Mouse (Mus musculus) heart, adult 11 months (tissue): ENCODE measurements at regions not wholly inside any gene's neighbourhood (a gene's known extent, or its start where the extent isn't known, plus 50 kb on each side); places are given as distances from the start of the nearest gene placed in this dataset.

ENCODE experiments used
- DNase-seq: peaks from one replicate; pipeline ENCODE4 v3.0.0; 2022

DNA sequence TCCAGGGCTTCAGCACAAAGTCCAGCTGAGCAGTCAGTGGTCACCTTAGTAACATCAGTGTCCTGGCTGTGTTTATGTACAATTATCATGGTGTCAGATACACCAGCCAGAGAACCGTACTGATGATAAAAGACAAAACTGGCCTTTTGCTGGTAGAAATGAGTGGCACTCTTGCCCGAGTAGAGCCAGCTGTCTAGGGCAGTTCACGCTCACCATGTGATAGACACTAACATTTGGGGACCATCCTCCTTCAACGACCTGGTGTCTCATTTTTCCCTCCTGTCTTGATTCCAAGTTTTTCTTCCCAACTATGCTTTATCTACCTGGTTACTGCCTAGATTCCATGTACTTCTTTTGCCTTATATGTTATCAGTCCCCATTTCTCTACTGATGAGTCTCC, 349.3 kb downstream of the Lpin1 start:
- no peak for DNase-seq

DNA sequence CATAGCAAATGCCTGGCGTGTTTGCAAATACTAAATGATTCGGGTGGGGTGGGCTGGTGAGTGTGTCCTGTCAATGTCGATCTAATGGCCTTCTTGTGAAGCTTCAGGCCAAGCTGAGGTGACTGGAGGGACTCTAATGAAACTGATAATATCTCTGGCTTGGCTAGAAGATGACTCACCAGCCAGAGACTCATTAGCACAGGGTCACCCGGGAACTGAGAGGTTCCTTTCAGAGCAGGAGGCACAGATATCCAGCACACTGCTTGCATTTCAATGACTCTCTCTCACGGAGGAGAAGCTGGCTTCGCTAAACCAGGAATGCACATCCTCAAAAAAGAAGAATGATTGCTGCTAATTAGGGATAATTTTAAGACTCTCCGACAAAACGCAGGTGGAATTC, 349.8 kb downstream of the Lpin1 start:
- no peak for DNase-seq

DNA sequence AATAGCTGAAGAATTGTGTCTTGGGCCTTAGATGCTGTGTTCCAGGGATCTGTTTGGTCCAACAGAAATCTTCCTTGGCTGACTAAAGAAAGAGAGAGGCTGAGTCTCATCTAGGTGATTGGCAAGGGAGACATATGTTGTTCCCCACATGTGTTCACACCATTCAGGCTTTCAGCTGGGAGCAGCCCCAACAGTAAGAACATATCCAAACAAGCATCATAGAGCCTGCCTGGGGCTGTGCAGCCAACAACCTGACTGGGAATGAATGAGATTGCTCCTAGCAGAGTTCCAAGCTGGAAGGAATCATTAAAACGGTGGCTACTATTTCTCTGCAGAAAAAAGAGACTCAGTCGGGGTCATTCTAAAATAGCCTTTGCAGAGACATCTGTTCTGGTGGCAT, 350.3 kb downstream of the Lpin1 start:
- DNase-seq: no peak

DNA sequence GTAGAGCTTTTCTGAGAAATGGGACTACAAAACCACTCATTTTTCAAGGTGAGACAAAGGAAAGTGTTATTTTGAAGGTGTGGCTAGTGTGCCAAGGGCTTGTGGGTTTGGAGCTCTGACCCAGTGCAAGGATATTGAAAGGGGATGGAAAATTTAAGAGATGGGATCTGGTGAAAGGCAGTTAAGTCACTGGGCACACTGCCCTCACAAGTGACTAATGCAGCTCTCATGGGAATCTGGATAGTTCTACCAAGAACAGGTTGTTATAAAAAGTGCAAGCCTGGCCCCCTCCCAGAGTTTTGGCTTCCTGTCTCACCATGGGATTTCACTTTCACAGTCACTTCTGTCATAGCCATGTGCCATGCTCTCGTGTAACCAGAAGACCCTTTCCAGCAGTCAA, 360.1 kb downstream of the Lpin1 start:
- DNase-seq: peak; percentile 55

DNA sequence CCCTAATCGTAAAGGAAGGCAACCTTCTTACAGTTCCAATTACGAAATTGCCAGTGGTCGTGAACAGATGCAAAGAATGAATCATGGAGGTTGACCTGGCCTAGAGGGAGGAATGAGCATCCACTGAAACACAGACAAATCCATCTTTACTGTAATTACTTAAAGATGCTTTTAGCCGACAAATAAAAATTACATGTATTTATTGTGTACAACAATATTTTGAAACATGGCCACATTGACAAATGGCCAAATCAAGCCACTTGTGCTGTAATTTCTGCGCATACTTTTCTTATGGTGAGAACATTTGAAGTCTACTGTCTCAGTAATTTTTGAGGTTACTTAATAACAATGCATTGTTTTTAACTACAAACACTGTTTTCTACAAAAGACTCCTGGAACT, 360.7 kb downstream of the Lpin1 start:
- peak; percentile 4 for DNase-seq

DNA sequence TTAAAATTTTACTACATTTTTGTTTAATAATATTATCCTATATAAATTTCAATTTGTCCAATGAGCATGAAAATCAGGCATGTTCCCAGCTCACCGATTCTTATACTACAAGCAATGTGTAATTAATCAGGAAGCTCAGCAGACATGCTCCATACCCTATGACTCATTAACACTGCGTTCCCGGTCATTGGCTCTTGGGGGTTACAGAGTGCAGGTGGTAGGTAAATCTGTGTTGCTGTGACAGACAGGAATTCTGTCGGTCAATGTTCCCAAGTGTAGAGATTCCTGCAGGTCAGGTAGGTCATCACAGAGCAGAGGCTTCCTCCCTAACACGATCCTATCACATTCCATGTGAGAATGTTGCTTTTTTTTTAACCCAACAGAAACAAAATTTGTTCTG, 371.0 kb downstream of the Lpin1 start:
- no peak for DNase-seq

DNA sequence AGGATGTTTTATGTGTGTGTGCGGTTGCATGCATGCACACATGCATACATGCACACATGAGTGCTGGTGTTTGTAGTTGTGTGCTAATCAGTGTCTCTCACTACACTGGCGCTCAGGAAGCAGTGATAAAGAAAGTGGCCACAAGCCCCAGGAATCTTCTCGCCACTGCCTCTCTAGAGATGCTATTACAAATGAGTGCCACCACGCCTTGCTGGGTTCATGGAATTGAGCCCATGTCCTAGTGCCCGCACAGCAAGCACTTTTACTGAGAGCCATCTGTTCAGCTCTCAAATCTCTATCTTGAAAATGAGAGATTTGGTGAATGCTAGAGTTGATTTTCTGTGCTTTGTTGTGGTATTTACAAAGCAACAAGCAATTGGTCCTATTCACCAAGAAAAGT, 373.3 kb downstream of the Lpin1 start:
- DNase-seq: no peak

DNA sequence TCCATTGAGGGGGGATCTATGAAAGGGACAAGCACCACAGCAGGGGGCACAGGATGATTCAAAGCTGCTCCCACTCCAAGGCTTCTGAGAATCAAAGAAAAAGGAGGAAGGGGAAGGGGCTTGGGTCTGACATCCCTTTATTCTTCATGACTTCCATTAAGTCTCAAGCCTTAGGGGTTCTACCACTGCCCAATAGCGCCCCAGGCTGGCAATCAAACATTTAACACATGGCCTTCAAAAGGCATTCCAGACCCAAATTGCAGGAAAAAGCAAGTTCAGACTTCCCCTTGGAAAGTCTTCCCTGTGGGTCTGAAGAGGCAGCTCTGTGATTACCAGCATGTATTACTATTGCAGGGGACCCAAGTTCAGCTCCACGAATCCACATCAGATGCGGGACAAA, 377.2 kb downstream of the Lpin1 start:
- no peak for DNase-seq

DNA sequence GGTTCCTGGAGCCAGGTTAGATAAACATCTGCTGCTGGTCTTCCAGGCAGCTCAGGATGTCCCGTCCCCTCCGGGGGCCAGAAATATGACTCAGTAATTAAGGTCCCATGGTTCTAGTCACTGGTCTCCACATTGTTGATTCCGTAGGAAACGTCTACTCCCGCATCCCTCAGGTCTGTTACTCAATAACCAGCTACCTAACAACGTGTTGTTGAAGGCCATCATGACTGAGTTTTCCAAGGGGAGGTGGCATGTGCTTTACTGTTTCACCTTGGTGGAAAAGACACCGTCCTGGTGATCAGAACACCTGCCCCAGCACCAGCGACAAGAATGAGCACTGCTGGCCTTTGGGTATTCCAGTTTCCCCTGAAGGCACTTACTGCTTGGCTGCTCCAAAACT, 377.9 kb downstream of the Lpin1 start:
- no peak for DNase-seq

DNA sequence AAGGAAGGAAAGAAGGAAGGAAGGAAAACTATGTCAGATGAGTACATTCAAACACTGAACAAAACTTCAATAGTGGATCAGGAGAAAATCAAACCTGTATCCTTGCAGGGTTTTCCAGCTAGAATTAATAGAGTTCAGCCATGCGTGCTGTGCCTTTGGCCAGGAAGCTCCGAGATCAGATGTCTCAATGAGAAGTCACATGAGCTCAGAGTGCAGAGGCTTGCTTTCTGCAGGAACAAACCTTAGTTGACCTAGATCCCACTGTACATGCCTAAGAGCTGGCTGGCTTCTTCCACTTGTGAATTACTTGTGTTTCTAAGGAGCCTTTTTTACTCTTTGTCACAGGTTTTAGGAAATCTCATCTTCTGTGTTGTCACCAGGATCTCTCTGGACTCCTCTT, 378.7 kb downstream of the Lpin1 start:
- no peak for DNase-seq

DNA sequence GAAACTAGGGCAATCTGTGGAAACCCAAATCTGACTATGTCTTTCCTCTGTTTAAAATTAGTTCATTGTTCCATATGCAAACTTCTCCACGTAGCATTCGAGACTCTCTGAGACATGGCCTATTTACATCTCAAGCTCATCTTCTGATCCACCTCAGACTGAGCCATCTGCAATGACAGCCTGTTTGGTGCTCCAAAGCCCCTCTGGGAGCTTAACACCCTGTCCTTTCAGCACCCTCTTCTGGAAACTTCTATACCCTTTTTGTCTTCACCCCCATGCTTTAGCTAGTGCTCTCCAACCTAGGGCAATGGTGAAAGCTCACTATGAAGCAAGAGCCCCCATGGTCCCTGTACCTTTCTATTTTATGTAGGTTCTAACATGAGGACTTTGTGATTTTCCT, 379.7 kb downstream of the Lpin1 start:
- DNase-seq: no peak

DNA sequence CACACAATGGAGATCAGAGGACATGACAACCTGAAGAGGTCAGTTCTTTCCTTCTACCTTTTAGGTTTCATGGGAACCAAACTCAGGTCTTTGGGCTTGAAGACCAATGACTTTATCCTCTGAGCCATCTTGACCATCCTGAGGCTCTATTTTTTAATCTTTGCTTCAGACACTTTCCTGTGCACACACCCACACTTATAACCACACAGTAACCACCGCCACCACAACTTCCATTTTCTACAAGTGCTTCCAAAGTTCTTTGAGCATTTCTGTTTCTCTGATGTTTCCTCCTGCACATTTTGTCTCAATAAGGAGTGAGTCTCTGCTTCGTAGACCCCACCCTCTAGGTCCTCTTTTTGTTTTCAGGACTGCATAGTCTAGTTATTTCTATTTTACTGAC, 385.3 kb downstream of the Lpin1 start:
- DNase-seq: no peak

DNA sequence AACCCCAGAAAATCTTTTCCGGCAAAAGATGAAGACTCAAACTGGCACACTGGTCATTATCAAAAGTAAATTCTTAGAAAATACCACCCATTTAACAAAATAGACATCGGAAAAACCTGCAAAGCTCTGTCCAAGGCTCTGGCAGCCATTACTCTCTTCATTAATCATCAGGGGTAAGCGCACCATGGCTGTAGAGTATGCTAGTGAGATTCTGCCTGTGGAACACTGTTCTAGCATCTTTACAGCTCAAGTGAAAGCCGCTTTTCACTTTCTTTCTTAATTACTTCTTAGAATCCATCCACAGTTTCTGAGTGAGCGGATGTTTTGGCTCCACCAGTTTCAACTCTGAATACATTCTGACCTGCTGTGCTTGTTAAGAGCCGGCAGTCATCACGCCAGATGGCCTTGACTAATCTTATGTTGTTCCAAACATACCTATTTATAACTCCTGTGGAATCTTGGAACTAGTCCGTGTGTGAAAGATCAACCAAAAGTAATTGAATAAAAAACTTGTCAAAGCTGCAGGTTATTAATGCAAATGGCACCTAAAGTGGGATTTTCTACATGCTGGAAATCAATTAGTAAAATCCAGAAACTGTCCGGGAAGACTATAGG, 387.8 kb downstream of the Lpin1 start:
- DNase-seq: peak; percentile 90

DNA sequence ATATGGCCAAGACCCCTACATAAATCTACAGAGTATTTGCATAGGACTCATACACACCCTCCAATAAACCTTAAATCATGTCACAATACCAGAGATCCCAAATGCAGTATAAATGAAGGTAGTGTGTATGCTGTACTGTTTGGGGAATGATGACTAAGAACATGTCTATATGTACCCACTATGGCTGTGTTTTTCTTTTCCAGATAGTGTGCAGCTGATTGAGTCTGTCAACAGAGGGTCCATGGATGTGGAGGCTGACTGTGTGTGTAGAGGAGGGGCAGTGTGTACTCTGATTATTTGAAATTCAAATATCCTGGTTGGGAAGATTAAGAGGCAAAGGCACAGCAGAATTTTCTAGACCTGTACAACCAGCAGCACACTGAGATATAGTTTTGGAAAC, 388.6 kb downstream of the Lpin1 start:
- DNase-seq: no peak

DNA sequence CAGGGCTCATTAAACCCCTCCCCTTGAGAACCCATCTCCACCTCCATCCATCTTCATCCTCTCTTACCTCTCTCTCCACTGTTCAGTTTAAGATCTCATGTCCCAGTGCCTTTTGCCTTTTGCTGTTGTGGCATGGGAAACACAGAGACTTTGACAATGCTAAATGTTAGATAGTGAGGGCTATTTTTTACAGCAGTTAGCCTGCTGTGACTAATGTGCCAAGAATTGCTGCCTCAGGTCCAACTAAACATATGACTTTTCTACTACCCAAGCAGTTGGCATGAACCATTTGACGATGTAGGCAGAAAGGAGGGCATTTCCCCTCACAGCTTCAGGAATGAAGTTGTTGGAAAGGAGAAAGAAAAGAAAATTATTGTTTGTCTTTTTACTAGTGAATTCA, 389.6 kb downstream of the Lpin1 start:
- peak; percentile 90 for DNase-seq

DNA sequence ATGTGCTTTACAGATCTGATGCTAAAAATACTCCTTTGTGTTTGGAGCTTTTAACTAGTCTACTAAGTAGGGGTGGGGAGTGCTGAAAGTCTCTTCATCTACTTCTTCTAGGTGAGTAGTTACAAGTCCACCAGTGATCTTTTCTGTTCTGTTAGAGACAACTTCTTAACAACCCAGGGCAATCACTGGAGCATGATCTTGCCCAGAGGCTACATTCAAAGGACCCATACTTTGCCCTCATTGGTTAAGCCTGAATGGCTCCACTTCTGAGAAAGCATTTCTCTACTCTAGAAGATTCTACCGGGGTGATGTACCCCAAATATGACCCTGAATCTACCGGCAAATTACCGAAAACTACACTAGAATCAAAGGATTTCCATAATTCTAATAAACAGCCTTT, 390.2 kb downstream of the Lpin1 start:
- no peak for DNase-seq

DNA sequence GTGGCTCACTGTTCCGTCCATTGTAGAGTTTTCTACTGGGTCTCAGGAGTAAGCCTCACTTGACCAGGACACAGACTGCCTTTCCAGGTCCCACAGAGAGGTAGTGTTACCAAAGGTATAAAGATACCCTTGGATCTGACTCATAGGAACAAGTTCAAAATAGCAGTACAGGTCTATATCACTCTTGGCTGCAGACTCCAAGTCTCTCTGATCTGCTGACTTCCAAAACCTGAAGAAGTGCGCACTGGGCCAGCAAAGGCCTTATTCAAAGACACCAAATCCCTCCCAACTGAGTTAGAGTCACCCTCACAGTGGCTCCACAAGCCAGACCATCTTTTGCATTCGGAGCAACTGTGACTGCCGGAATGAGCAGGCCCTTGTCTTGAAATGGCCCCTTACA, 391.9 kb downstream of the Lpin1 start:
- no peak for DNase-seq

DNA sequence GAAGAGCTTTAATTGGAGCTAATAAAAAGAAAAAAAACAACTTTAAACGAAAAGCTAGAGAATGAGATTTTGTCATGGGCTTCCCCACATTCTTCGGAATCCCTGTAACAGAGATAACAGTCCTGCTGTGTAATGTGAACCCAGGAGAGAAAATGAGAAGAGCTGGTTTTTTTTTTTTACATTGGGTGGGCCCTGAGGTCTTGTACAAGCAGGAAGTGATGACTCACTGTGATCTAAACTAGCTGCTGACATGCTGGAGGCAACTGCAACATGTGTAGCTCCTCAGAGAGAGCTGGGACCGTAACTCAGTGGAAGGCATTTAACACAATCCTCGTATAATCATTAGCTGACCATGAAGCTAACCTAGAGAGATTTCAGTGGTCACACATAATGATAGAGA, 393.8 kb upstream of the Trib2 start:
- peak; percentile 91 for DNase-seq

DNA sequence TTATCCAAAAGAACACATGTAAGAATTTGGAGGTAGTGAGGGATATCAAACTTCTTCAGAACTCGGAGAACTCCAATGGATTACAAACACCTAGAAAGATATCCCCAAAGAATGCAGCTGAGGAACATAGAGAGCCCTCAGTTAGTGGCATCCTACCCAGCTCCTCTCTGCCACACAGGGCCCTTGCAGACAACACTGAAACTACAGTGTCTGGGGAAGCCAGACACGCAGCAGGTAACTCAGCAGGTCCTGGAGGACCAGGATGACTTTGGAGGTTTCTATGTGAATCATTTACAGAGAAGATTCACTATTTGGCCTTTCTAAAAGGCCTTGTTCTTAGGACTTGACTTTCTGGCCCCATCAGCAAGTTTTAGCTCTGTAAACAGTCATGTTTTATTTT, 393.4 kb upstream of the Trib2 start:
- no peak for DNase-seq

DNA sequence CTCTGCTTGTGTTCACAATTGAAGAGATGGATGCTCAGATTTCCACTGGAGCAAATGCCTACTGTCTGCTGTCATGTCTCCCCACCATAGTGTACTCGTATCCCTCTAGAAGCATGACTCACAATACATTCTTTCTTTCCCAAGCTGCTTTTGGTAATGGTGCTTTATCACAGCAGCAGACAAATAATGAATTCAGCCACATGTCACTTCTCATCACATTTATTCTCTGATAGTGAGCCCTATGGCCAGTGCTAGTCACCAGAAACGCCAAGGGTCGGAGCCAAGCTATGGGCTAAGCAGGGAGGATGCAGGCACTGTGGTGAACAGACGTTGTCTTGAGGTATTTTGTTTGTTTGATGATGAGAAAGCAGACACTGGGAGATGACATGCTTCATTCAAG, 388.2 kb upstream of the Trib2 start:
- no peak for DNase-seq

DNA sequence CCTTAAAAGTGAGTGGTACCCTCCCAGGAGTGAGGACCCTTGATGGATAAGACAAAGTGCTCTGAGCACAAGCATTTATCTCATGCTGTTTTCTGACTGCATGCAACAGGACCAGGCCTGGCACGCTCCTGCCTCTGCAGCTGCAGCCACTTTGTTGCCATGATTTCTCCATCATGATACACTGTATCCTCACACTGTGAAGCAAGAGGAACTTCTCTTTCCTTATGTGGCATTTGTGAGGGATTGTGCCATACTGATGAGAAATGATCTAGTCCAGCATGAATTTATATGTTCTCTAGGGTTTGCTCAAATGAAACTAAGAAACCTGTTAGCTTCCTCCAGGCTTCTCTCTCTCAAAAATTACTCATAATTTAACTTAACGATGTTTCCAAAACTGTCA, 380.2 kb upstream of the Trib2 start:
- DNase-seq: peak; percentile 51

DNA sequence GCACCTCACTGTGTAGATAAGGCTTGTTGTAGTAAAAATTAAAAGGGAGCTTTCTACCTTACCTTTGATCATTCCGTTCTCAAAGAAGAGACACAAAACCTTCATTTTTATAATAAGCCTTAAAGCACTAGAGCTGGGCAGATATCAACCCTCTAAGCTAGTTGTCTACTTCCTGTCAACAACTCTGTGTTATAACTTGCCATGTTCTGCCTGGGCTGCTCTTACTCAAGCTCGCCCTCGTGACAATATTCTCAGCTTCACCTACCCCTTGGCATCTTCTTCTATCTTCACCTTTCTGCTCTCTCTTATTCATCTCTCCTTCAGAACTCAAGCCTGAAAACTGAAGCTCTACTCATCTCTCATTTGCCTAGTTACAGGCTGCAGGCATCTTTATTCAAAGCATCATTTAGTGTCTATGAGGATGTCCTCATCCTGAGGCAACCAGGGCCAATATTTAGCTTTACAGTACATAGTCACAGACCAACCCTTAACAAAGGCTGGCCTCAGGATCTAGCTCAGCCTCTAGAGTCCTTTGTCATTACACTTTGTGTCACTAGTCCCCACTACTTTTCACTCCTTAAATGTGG, 375.2 kb upstream of the Trib2 start:
- peak; percentile 28 for DNase-seq

DNA sequence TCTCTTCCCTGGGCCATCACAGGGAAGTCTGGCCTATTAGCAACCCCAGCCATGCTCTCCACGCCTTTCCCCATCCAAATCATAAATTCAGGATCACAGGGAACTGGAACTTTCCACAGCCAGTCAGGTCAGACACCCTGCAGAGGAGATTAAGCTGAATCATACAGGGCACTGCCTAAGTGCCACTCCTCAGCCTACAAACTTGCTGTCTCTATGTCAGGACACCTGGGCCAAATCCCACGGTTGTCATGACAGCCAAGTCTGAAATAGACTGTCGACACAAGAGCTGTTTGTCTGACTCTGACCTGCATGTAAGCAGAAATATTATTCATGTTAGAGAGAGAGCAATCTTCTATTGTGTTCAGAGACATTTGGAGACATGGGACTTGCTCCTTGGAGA, 374.0 kb upstream of the Trib2 start:
- DNase-seq: peak; percentile 91

DNA sequence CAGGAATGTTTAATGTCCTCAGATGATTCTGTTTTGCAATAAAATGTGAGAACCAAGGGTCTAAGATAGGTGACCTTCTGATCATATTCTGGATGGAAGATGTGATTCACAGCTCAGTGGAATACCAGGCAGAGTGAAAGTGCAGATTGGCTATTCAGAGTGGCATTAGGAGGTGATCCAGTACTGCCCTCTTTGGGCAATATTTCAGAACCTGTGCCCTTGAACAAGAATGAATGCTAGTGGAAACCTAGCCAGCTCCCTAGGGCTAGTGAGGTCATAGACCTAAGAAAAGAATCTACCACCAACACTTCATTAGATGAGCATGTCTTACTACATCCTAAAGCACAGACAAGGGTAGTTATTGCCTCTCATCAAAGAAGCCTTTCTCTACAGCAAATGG, 372.7 kb upstream of the Trib2 start:
- peak; percentile 91 for DNase-seq

DNA sequence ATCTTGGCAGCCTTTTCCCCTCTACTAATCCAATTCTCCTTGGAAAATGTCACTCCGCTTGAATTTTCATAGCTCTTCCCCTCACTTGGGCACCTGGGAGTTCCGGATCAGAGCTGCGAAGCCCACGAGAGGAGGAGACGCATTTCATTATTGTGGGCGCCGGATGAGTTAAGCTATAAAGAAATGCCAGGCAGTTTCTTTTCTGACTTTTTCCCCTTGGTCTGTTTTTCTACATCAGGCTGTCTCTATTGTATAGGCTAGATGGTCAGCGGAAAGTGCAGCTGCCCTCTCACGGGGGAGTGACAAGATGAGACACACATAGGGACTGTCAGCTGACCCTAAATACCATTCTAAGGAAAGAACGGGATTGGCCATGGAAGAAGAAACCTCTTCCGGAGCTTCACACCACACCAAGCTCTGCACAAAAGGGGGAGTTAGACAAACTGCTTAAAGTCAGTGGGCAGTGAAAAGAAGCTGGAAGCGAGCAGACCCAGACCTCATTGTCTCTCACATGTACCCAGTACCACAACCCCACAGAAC, 369.3 kb upstream of the Trib2 start:
- DNase-seq: peak; percentile 94
